Mouse (Mus musculus) CH12.LX (cell line): Measurements from ENCODE around the gene Serac1. TPM values are rescaled to one million over a fixed set of nuclear protein-coding genes. Genes with fewer than 3 reads are reported as not detected.

Experiments
- DNase-seq: peaks from one replicate; pipeline ENCODE4 v3.0.0-alpha.2; 2013; ENCODE audit errors: extremely low read depth
- H3K27ac ChIP-seq: 2 replicates; pipeline ENCODE4 v1.5.1; 2012; ENCODE audit warnings: low read depth, mild to moderate bottlenecking, control low read depth, moderate library complexity; ENCODE audit not compliant: insufficient read depth
- H3K27me3 ChIP-seq: replicated peaks from 2 replicates; pipeline ENCODE3; 2012; ENCODE audit warnings: inconsistent platforms
- H3K36me3 ChIP-seq, 2 experiments: replicated peaks in 1 of 2; 2 replicates each; pipeline versions ENCODE3 to v1.6.1; 2012; ENCODE audit warnings: inconsistent platforms in 1 of 2, low read length in 1 of 2, mild to moderate bottlenecking in 1 of 2, mixed read lengths in 1 of 2, moderate library complexity in 1 of 2; ENCODE audit not compliant: control insufficient read depth in 1 of 2, insufficient read depth in 1 of 2
- H3K4me1 ChIP-seq, 2 experiments: 2 replicates each; pipeline ENCODE4 v1.6.1; 2012; ENCODE audit warnings: inconsistent platforms in 1 of 2, moderate library complexity in 1 of 2; ENCODE audit not compliant: insufficient read depth in 2 of 2, control insufficient read depth in 1 of 2
- H3K4me2 ChIP-seq: 2 replicates; pipeline ENCODE4 v1.6.1; 2012; ENCODE audit warnings: low read depth, mild to moderate bottlenecking, control low read depth; ENCODE audit not compliant: poor library complexity, insufficient read depth, severe bottlenecking
- H3K4me3 ChIP-seq, 3 experiments: fragments of 150-350 bp in 1 of 3; sonication (generic) in 1 of 3; replicated peaks in 1 of 3; 2 replicates each; pipeline versions ENCODE3 to v1.5.1; 2011 to 2012; ENCODE audit warnings: low read depth in 2 of 3, low read length in 2 of 3, mild to moderate bottlenecking in 2 of 3, moderate library complexity in 2 of 3, control low read depth in 1 of 3, improper control_type of control experiment in 1 of 3, inconsistent platforms in 1 of 3, mixed read lengths in 1 of 3; ENCODE audit not compliant: poor library complexity in 1 of 3
- H3K79me2 ChIP-seq: replicated peaks from 2 replicates; pipeline ENCODE4 v1.6.1; 2012; ENCODE audit warnings: mild to moderate bottlenecking, moderate library complexity; ENCODE audit not compliant: control insufficient read depth, poor library complexity, insufficient read depth, severe bottlenecking; ENCODE audit errors: extremely low read depth
- H3K9ac ChIP-seq: 2 replicates; pipeline ENCODE4 v1.6.1; 2012; ENCODE audit warnings: low read depth, mild to moderate bottlenecking, control low read depth, moderate library complexity; ENCODE audit not compliant: insufficient read depth
- H3K9me3 ChIP-seq: replicated peaks from 2 replicates; pipeline ENCODE3; 2012; ENCODE audit warnings: low read length, inconsistent platforms, mixed read lengths
- BHLHE40 ChIP-seq: IDR thresholded peaks from 2 replicates; pipeline ENCODE4 v1.6.1; 2011; ENCODE audit warnings: mild to moderate bottlenecking, low read depth, low read length, improper control_type of control experiment
- E2F4 ChIP-seq: IDR thresholded peaks from 2 replicates; pipeline ENCODE4 v1.6.1; 2011; ENCODE audit warnings: low read depth, low read length, improper control_type of control experiment; ENCODE audit not compliant: insufficient replicate concordance
- ELF1 ChIP-seq: IDR thresholded peaks from 2 replicates; pipeline ENCODE4 v1.6.1; 2014; ENCODE audit warnings: low read depth, mild to moderate bottlenecking, inconsistent platforms, low read length, improper control_type of control experiment
- EP300 ChIP-seq: IDR thresholded peaks from 2 replicates; pipeline ENCODE4 v1.6.1; 2011; ENCODE audit warnings: low read length, improper control_type of control experiment
- ETS1 ChIP-seq: conservative IDR thresholded peaks from 2 replicates; pipeline ENCODE4 v1.6.1; 2012; ENCODE audit warnings: low read depth, mild to moderate bottlenecking, inconsistent platforms, low read length, improper control_type of control experiment, moderate library complexity
- JUN ChIP-seq: IDR thresholded peaks from 2 replicates; pipeline ENCODE4 v1.6.1; 2011; ENCODE audit warnings: low read depth, mild to moderate bottlenecking, low read length, improper control_type of control experiment, moderate library complexity; ENCODE audit not compliant: insufficient read depth
- JUND ChIP-seq: conservative IDR thresholded peaks from 2 replicates; pipeline ENCODE4 v1.6.1; 2011; ENCODE audit warnings: low read depth, low read length, improper control_type of control experiment
- KAT2A ChIP-seq: IDR thresholded peaks from 2 replicates; pipeline ENCODE4 v1.6.1; 2012; ENCODE audit warnings: low read length, improper control_type of control experiment, inconsistent platforms; ENCODE audit not compliant: insufficient replicate concordance
- MEF2A ChIP-seq: IDR thresholded peaks from 2 replicates; pipeline ENCODE4 v1.6.1; 2014; ENCODE audit warnings: low read depth, mild to moderate bottlenecking, inconsistent platforms, low read length, improper control_type of control experiment, borderline replicate concordance
- NELFE ChIP-seq: IDR thresholded peaks from 2 replicates; pipeline ENCODE4 v1.6.1; 2011; ENCODE audit warnings: low read depth, low read length, improper control_type of control experiment
- POLR2A ChIP-seq: IDR thresholded peaks from 2 replicates; pipeline ENCODE4 v1.6.1; 2011; ENCODE audit warnings: low read depth, mild to moderate bottlenecking, improper control_type of control experiment, low read length
- POLR2AphosphoS2 ChIP-seq: IDR thresholded peaks from 2 replicates; pipeline ENCODE4 v1.6.1; 2011; ENCODE audit warnings: low read depth, low read length, improper control_type of control experiment
- RAD21 ChIP-seq: IDR thresholded peaks from 2 replicates; pipeline ENCODE4 v1.6.1; 2011; ENCODE audit warnings: low read depth, mild to moderate bottlenecking, low read length, improper control_type of control experiment, moderate library complexity
- SMC3 ChIP-seq: IDR thresholded peaks from 2 replicates; pipeline ENCODE4 v1.6.1; 2011; ENCODE audit warnings: low read depth, low read length, improper control_type of control experiment
- TBP ChIP-seq: conservative IDR thresholded peaks from 2 replicates; pipeline ENCODE4 v1.6.1; 2011; ENCODE audit warnings: low read depth, low read length, improper control_type of control experiment
- TCF12 ChIP-seq: IDR thresholded peaks from 2 replicates; pipeline ENCODE4 v1.6.1; 2014; ENCODE audit warnings: low read depth, mild to moderate bottlenecking, inconsistent platforms, low read length, improper control_type of control experiment
- USF1 ChIP-seq: IDR thresholded peaks from 2 replicates; pipeline ENCODE4 v1.6.1; 2014; ENCODE audit warnings: low read depth, mild to moderate bottlenecking, inconsistent platforms, low read length, improper control_type of control experiment
- USF2 ChIP-seq: conservative IDR thresholded peaks from 2 replicates; pipeline ENCODE4 v1.6.1; 2011; ENCODE audit warnings: low read depth, low read length, improper control_type of control experiment
- ZMIZ1 ChIP-seq: IDR thresholded peaks from 2 replicates; pipeline ENCODE4 v1.6.1; 2012; ENCODE audit warnings: low read depth, mild to moderate bottlenecking, inconsistent platforms, low read length, improper control_type of control experiment
- ZNF384 ChIP-seq: IDR thresholded peaks from 2 replicates; pipeline ENCODE4 v1.6.1; 2012; ENCODE audit warnings: low read depth, low read length, improper control_type of control experiment, inconsistent platforms
- dilution Hi-C: fragments of 300-500 bp; cut with MboI; formaldehyde crosslinking; loops from 2 replicates; pipeline ENCODE4 v1.14.3; 2020; ENCODE audit warnings: low sequenced_read_pairs; ENCODE audit not compliant: extremely low pct_unique_long_range_greater_than_20kb, extremely low pct_ligation_motif_present
- in situ Hi-C: fragments of 300-500 bp; cut with MboI; formaldehyde crosslinking; loops from 3 replicates; pipeline ENCODE4 v1.14.3; 2019; ENCODE audit warnings: low sequenced_read_pairs, low pct_ligation_motif_present, low pct_unique_long_range_greater_than_20kb, mixed read lengths
- polyA plus RNA-seq: library from polyadenylated mRNA; unstranded; fragments of >175 nt; gene quantifications from 2 replicates; pipeline ENCODE4 v1.2.1, GENCODE M21; 2012; ENCODE audit warnings: low read depth; ENCODE audit not compliant: insufficient read length
- total RNA-seq, 2 experiments: library from RNA; depleted of rRNA; stranded (reverse); fragments of 300-350 nt in 1 of 2; fragments of >200 nt in 1 of 2; gene quantifications; 2 replicates each; pipeline ENCODE4 v1.2.3; 2012 to 2014

The Serac1 gene
- total and polyA plus RNA-seq, 3 experiments, result 1.9 to 2.9 (median 2.1) TPM

GRCm38 (mm10) chr17:6054934-6055355 lies 24.6 kb downstream of the Serac1 start (continued):
- TF ChIP-seq BHLHE40, result peak; percentile 68
- TF ChIP-seq ZMIZ1, result no peak
- no peak for TF ChIP-seq POLR2AphosphoS2
- no peak for TF ChIP-seq NELFE
- TF ChIP-seq USF2, result no peak

- no peaks in the 10 kb centered on the region for H3K79me2 ChIP-seq
- H3K9me3 ChIP-seq, result no peaks in the 10 kb centered on the region
- H3K4me3 ChIP-seq, result no peak overlapping the region
- DNase-seq, result no peak
- TF ChIP-seq EP300, result no peak
- no peak for TF ChIP-seq RAD21
- TF ChIP-seq SMC3, result no peak
- H3K27me3 ChIP-seq, result no peaks in the 10 kb centered on the region
- H3K36me3 ChIP-seq, result peaks cover 15 to 68% of the 10 kb centered on the region in 2 experiments
- dilution Hi-C loops, result no loop called here
- in situ Hi-C loops, result no loop called here
- peaks cover 2 to 27% of the 10 kb centered on the region in 2 experiments; a peak in 3 of 4 replicates for H3K4me1 ChIP-seq
- H3K9ac ChIP-seq, result no peak overlapping the region
- H3K27ac ChIP-seq, result no peak overlapping the region
- H3K4me2 ChIP-seq, result no peak overlapping the region
These were observed 26.7 kb downstream of the Serac1 start for GRCm38 (mm10) chr17:6052801-6053200.

GRCm38 (mm10) chr17:6037507-6037906 lies 42.0 kb downstream of the Serac1 start:
- Histone ChIP-seq H3K4me3 (no peak overlapping the region), H3K79me2 (no peaks in the 10 kb centered on the region), H3K9ac (no peak overlapping the region), H3K4me1 (peaks cover 5 to 8% of the 10 kb centered on the region in 2 experiments; a peak in 3 of 4 replicates), H3K27ac (no peak overlapping the region), H3K27me3 (no peaks in the 10 kb centered on the region), H3K9me3 (no peaks in the 10 kb centered on the region), H3K36me3 (peaks cover 6 to 86% of the 10 kb centered on the region in 2 experiments), H3K4me2 (no peak overlapping the region)
- TF ChIP-seq ZMIZ1 (no peak), TCF12 (no peak), TBP (no peak), JUND (no peak), POLR2A (no peak), ELF1 (no peak), USF1 (no peak), KAT2A (no peak), JUN (no peak), ZNF384 (no peak), BHLHE40 (no peak), MEF2A (no peak), ETS1 (no peak), E2F4 (no peak)
- dilution Hi-C loops (no loop called here), in situ Hi-C loops (no loop called here)
- no peak for DNase-seq
